Comparison of ENCODE assay signal across 18 mouse cellular contexts in the genomic region with DNA sequence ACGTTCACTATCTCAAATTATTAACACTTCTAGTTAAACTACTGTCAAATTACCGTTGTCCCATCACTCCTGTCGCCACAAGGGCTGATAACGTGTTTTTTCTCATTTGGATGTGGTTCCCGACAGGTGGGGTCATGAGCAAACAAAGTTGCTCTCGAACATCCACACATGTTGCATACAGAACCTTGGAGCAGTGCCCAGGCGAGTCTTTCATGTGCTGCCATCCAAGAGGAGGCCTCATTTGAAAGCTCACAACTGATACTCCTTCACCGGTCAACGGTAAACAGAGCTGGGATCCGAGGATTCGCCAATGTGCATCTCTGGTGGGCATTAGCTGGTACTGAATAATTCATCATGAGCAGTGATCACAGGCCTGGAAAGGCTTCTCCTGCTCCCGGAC.
A peak's percentile ranks its signal among the peaks of the same experiment; 100 is the strongest.
DNase-seq lines count a peak whose midpoint lies in the region; ATAC-seq and TF ChIP-seq lines count a peak whose summit lies in the region.
"Had no signal": no experiment of that assay in that cellular context is flagged by ENCODE, and none has a peak within 500 bp of the region (broad histone marks: within the 10 kb centered on the region; RNA-seq: fewer than 3 reads in every experiment).

No protein-coding gene starts in this region.

- intact Hi-C loops in left cerebral cortex, postnatal 4 days (cut with DNase I) = no loop called here
- intact Hi-C loops in left cerebral cortex, postnatal 10 days (cut with DNase I) = no loop called here

- no peaks in the 10 kb centered on the region for H3K27me3 ChIP-seq in forebrain, embryonic 14.5 days (replicated peaks; ENCODE audit: control insufficient read depth, insufficient read depth, low read length)
- no peaks in the 10 kb centered on the region for H3K27me3 ChIP-seq in forebrain, embryonic 16.5 days (replicated peaks; ENCODE audit: control insufficient read depth, insufficient read depth, low read length)
- no peaks in the 10 kb centered on the region for H3K27me3 ChIP-seq in midbrain, postnatal 0 days (ENCODE audit: insufficient read depth, low read length)
- H3K27me3 ChIP-seq in midbrain, embryonic 13.5 days = no peaks in the 10 kb centered on the region
- H3K27me3 ChIP-seq: heart, embryonic 12.5 days; hindbrain, embryonic 15.5 days; Patski had no signal

- H3K9ac ChIP-seq in forebrain, embryonic 14.5 days (ENCODE audit: low read length) = no peak overlapping the region
- no peak overlapping the region for H3K9ac ChIP-seq in forebrain, embryonic 16.5 days (replicated peaks; ENCODE audit: low read depth, low read length)
- H3K9ac ChIP-seq in midbrain, postnatal 0 days (replicated peaks; ENCODE audit: low read length, poor library complexity, severe bottlenecking) = no peak overlapping the region
- no peak overlapping the region for H3K9ac ChIP-seq in midbrain, embryonic 13.5 days (replicated peaks)
- H3K9ac ChIP-seq: heart, embryonic 12.5 days; hindbrain, embryonic 15.5 days had no signal

- H3K4me2 ChIP-seq in forebrain, embryonic 14.5 days (ENCODE audit: low read length) = no peak overlapping the region
- no peak overlapping the region for H3K4me2 ChIP-seq in forebrain, embryonic 16.5 days (ENCODE audit: low read length)
- H3K4me2 ChIP-seq in midbrain, postnatal 0 days (ENCODE audit: low read depth, low read length, poor library complexity, severe bottlenecking) = no peak overlapping the region
- H3K4me2 ChIP-seq in midbrain, embryonic 13.5 days (replicated peaks) = no peak overlapping the region
- H3K4me2 ChIP-seq: heart, embryonic 12.5 days; hindbrain, embryonic 15.5 days had no signal

- no peaks in the 10 kb centered on the region for H3K4me1 ChIP-seq in forebrain, embryonic 14.5 days (ENCODE audit: control insufficient read depth, insufficient read depth, low read length)
- H3K4me1 ChIP-seq in forebrain, embryonic 16.5 days (replicated peaks; ENCODE audit: control insufficient read depth, insufficient read depth, low read length) = peaks cover 3% of the 10 kb centered on the region; the same call in 1 of the 2 replicates
- H3K4me1 ChIP-seq in midbrain, postnatal 0 days (ENCODE audit: insufficient read depth, low read length) = no peaks in the 10 kb centered on the region
- no peaks in the 10 kb centered on the region for H3K4me1 ChIP-seq in midbrain, embryonic 13.5 days (replicated peaks)
- H3K4me1 ChIP-seq: hindbrain, embryonic 10.5 days; hindbrain, embryonic 15.5 days had no signal

- no peaks in the 10 kb centered on the region for H3K9me3 ChIP-seq in forebrain, embryonic 14.5 days (replicated peaks; ENCODE audit: control insufficient read depth, low read length)
- H3K9me3 ChIP-seq in forebrain, embryonic 16.5 days (ENCODE audit: control insufficient read depth, low read length) = no peaks in the 10 kb centered on the region
- H3K9me3 ChIP-seq in midbrain, postnatal 0 days (ENCODE audit: low read length) = no peaks in the 10 kb centered on the region; the same call in 1 of the 2 replicates
- H3K9me3 ChIP-seq in midbrain, embryonic 13.5 days = no peaks in the 10 kb centered on the region
- H3K9me3 ChIP-seq: heart, embryonic 12.5 days; hindbrain, embryonic 10.5 days; hindbrain, embryonic 15.5 days had no signal

- no peak overlapping the region for H3K27ac ChIP-seq in forebrain, embryonic 14.5 days (ENCODE audit: low read depth, low read length)
- H3K27ac ChIP-seq in forebrain, embryonic 16.5 days (ENCODE audit: low read length) = no peak overlapping the region
- H3K27ac ChIP-seq in midbrain, postnatal 0 days (ENCODE audit: low read depth, low read length) = no peak overlapping the region
- H3K27ac ChIP-seq in midbrain, embryonic 13.5 days = no peak overlapping the region
- H3K27ac ChIP-seq: gastrocnemius, adult 2 months; hindbrain, embryonic 10.5 days; hindbrain, embryonic 15.5 days had no signal

- 0 out of 2 replicates have a peak, but pooled peaks have one; percentile 20 for ATAC-seq in forebrain, embryonic 14.5 days
- no peak for ATAC-seq in forebrain, embryonic 16.5 days
- ATAC-seq in midbrain, postnatal 0 days (ENCODE audit: low FRiP score) = no peak
- ATAC-seq in midbrain, embryonic 13.5 days = no peak
- ATAC-seq: activated CD4-positive, CD25-positive, alpha-beta regulatory T cell, adult 4 months; inflammation-experienced regulatory T-cells, adult 6 months; Patski had no signal

- 33% methylated on average over 12 of the region's 12 CpGs for whole genome bisulfite sequencing in forebrain, embryonic 14.5 days
- WGBS in forebrain, embryonic 16.5 days = 34% methylated on average over 12 of the region's 12 CpGs
- WGBS in midbrain, postnatal 0 days = 69% methylated on average over 12 of the region's 12 CpGs
- 75% methylated on average over 12 of the region's 12 CpGs for WGBS in midbrain, embryonic 13.5 days

- no peak overlapping the region for H3K4me3 ChIP-seq in forebrain, embryonic 14.5 days (ENCODE audit: low read depth, low read length)
- no peak overlapping the region for H3K4me3 ChIP-seq in forebrain, embryonic 16.5 days (replicated peaks; ENCODE audit: low read length)
- no peak overlapping the region for H3K4me3 ChIP-seq in midbrain, postnatal 0 days (ENCODE audit: low read depth, low read length)
- H3K4me3 ChIP-seq in midbrain, embryonic 13.5 days (replicated peaks) = no peak overlapping the region
- H3K4me3 ChIP-seq: gastrocnemius, adult 2 months; heart, embryonic 12.5 days; hindbrain, embryonic 10.5 days; hindbrain, embryonic 15.5 days had no signal

- peak; percentile 72 for DNase-seq in forebrain, embryonic 14.5 days (ENCODE audit: low spot score)
- peak; percentile 12 for DNase-seq in left cerebral cortex, postnatal 4 days
- no peak for DNase-seq in left cerebral cortex, postnatal 10 days (ENCODE audit: extremely low spot score in 1 of 2, low spot score in 2 of 2)
- DNase-seq in midbrain, postnatal 0 days (ENCODE audit: low spot score) = peak; percentile 5
- DNase-seq in thymus, postnatal 14 days = no peak
- DNase-seq: adrenal gland, postnatal 14 days; cerebellum, adult 18-20 months; cerebellum, adult 9-11 months; gastrocnemius, adult 2 months; gastrocnemius, postnatal 25 days had no signal

- TF ChIP-seq CTCF in midbrain, postnatal 0 days (IDR thresholded peaks at IDR 0.05) = no peak

- H3K36me3 ChIP-seq in forebrain, embryonic 14.5 days (ENCODE audit: control insufficient read depth, insufficient read depth, low read length) = no peaks in the 10 kb centered on the region
- H3K36me3 ChIP-seq in forebrain, embryonic 16.5 days (ENCODE audit: control insufficient read depth, insufficient read depth) = no peaks in the 10 kb centered on the region
- H3K36me3 ChIP-seq in midbrain, postnatal 0 days (ENCODE audit: insufficient read depth, low read length) = no peaks in the 10 kb centered on the region
- H3K36me3 ChIP-seq in midbrain, embryonic 13.5 days = no peaks in the 10 kb centered on the region
- H3K36me3 ChIP-seq: heart, embryonic 12.5 days; hindbrain, embryonic 10.5 days; hindbrain, embryonic 15.5 days had no signal

Comparison
In these comparisons a context has a peak if more than half of its experiments do, and no peak if none do; other contexts are left out.
1. DNase-seq: peak in forebrain, embryonic 14.5 days (single experiment), left cerebral cortex, postnatal 4 days (single experiment) and midbrain, postnatal 0 days (single experiment); none in left cerebral cortex, postnatal 10 days (0 of 2) and thymus, postnatal 14 days (single experiment).